Mouse (Mus musculus) myocyte (in vitro differentiated cells): Measurements from ENCODE around the gene Sbk2. TPM values are rescaled to one million over a fixed set of nuclear protein-coding genes. Genes with fewer than 3 reads are reported as not detected.
A peak's percentile ranks its signal among the peaks of the same experiment; 100 is the strongest.

Experiments used
- H3K27me3 ChIP-seq: one replicate; pipeline ENCODE4 v1.6.1; 2011; ENCODE audit not compliant: control insufficient read depth, insufficient read depth, insufficient read length
- H3K36me3 ChIP-seq: one replicate; pipeline ENCODE4 v1.6.1; 2011; ENCODE audit not compliant: control insufficient read depth, insufficient read depth
- H3K4me2 ChIP-seq: one replicate; pipeline ENCODE4 v1.6.1; 2011; ENCODE audit warnings: low read depth, control low read depth
- H3K4me3 ChIP-seq: one replicate; pipeline ENCODE4 v1.5.1; 2011; ENCODE audit warnings: mild to moderate bottlenecking, control low read depth, moderate library complexity
- H3K79me2 ChIP-seq: one replicate; pipeline ENCODE4 v1.6.1; 2011; ENCODE audit not compliant: control insufficient read depth, insufficient read depth
- H3ac ChIP-seq: one replicate; pipeline ENCODE4 v1.6.1; 2011; ENCODE audit not compliant: control insufficient read depth, insufficient read length
- CEBPB ChIP-seq: IDR thresholded peaks from 2 replicates; pipeline ENCODE4 v1.6.1; 2011; ENCODE audit warnings: mild to moderate bottlenecking, moderate library complexity; ENCODE audit not compliant: poor library complexity, insufficient read depth, severe bottlenecking
- E2F4 ChIP-seq: IDR thresholded peaks from one replicate; pipeline ENCODE4 v1.6.1; 2011; ENCODE audit warnings: mild to moderate bottlenecking, control low read depth, moderate library complexity; ENCODE audit not compliant: insufficient read depth
- MAX ChIP-seq: IDR thresholded peaks from one replicate; pipeline ENCODE4 v1.6.1; 2011; ENCODE audit warnings: low read depth, mild to moderate bottlenecking, control low read depth
- MYOD1 ChIP-seq, 3 experiments: IDR thresholded peaks; one replicate each; pipeline ENCODE4 v1.6.1; 2011; ENCODE audit warnings: control low read depth in 2 of 3, low read depth in 2 of 3, mild to moderate bottlenecking in 2 of 3, moderate library complexity in 1 of 3; ENCODE audit not compliant: insufficient read length in 2 of 3, control insufficient read depth in 1 of 3
- MYOG ChIP-seq, 3 experiments: IDR thresholded peaks; one replicate each; pipeline ENCODE4 v1.6.1; 2011; ENCODE audit warnings: control low read depth in 2 of 3, low read depth in 2 of 3, mild to moderate bottlenecking in 2 of 3; ENCODE audit not compliant: insufficient read length in 2 of 3, control insufficient read depth in 1 of 3, insufficient read depth in 1 of 3
- POLR2A ChIP-seq: IDR thresholded peaks from one replicate; pipeline ENCODE4 v1.6.1; 2011; ENCODE audit warnings: low read depth, mild to moderate bottlenecking, control low read depth, moderate library complexity; ENCODE audit not compliant: insufficient read length
- POLR2AphosphoS2 ChIP-seq: IDR thresholded peaks from one replicate; pipeline ENCODE4 v1.6.1; 2011; ENCODE audit warnings: low read depth, control low read depth; ENCODE audit not compliant: insufficient read length
- REST ChIP-seq: IDR thresholded peaks from one replicate; pipeline ENCODE4 v1.6.1; 2011; ENCODE audit warnings: mild to moderate bottlenecking, control low read depth, moderate library complexity; ENCODE audit not compliant: insufficient read depth, insufficient read length
- SRF ChIP-seq: IDR thresholded peaks from one replicate; pipeline ENCODE4 v1.6.1; 2011; ENCODE audit warnings: low read depth; ENCODE audit not compliant: control insufficient read depth, insufficient read length
- TCF12 ChIP-seq: IDR thresholded peaks from one replicate; pipeline ENCODE4 v1.6.1; 2011; ENCODE audit warnings: mild to moderate bottlenecking, control low read depth; ENCODE audit not compliant: poor library complexity, insufficient read depth, severe bottlenecking
- TCF3 ChIP-seq: IDR thresholded peaks from one replicate; pipeline ENCODE4 v1.6.1; 2011; ENCODE audit warnings: low read depth, control low read depth; ENCODE audit not compliant: insufficient read length
- USF1 ChIP-seq: IDR thresholded peaks from one replicate; pipeline ENCODE4 v1.6.1; 2011; ENCODE audit warnings: low read depth, mild to moderate bottlenecking, control low read depth, moderate library complexity
- polyA plus RNA-seq: library from polyadenylated mRNA; unstranded; fragments of >200 nt; fragmentation: generic; extraction: Trizol; gene quantifications from one replicate; pipeline ENCODE4 v1.2.1, GENCODE M21; 2012; ENCODE audit warnings: missing spikeins

Gene Sbk2
- polyA plus RNA-seq, 1 experiment, result 7.1 TPM

GRCm38 (mm10) chr7:4933103-4933502 is 31.1 kb downstream of the Sbk2 start:
- Histone ChIP-seq H3K27me3 (no peaks in the 10 kb centered on the region), H3K4me3 (no peak overlapping the region), H3K79me2 (no peaks in the 10 kb centered on the region), H3K4me2 (no peak overlapping the region), H3ac (no peak overlapping the region), H3K36me3 (no peaks in the 10 kb centered on the region)
- no peak for TF ChIP-seq E2F4
- TF ChIP-seq SRF, result no peak
- TF ChIP-seq REST, result no peak
- no peak for TF ChIP-seq CEBPB
- TF ChIP-seq POLR2AphosphoS2, result no peak
- TF ChIP-seq MYOD1 (IDR thresholded peaks at IDR 0.05; ENCODE audit: control insufficient read depth in 1 of 3, insufficient read length in 2 of 3, low read depth in 2 of 3), result no peak
- no peak for TF ChIP-seq MYOG (IDR thresholded peaks at IDR 0.05; ENCODE audit: control insufficient read depth in 1 of 3, insufficient read depth in 1 of 3, insufficient read length in 2 of 3, low read depth in 2 of 3)
- TF ChIP-seq TCF3, result no peak
- TF ChIP-seq TCF12, result no peak
- no peak for TF ChIP-seq USF1
- no peak for TF ChIP-seq POLR2A

DNA sequence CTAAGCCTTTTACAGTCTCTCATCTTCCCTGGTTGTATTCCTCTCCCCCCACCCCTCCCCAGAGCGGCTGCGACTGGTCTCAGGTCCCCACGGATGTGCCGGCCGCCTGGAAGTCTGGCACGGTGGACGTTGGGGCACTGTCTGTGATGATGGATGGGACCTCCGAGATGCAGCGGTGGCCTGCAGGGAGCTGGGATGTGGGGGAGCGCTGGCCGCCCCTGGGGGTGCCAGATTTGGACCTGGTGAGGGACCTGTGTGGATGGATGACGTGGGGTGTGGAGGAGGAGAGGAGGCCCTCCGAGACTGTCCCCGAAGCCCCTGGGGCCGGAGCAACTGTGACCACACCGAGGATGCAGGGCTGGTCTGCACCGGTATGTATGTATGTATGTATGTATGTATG is 35.9 kb downstream of the Sbk2 start:
- no peaks in the 10 kb centered on the region for H3K79me2 ChIP-seq
- TF ChIP-seq MYOD1 (IDR thresholded peaks at IDR 0.05; ENCODE audit: control insufficient read depth in 1 of 3, insufficient read length in 2 of 3, low read depth in 2 of 3) (no peak), CEBPB (no peak), MYOG (IDR thresholded peaks at IDR 0.05; ENCODE audit: control insufficient read depth in 1 of 3, insufficient read depth in 1 of 3, insufficient read length in 2 of 3, low read depth in 2 of 3) (no peak), REST (no peak), MAX (no peak)
- no peaks in the 10 kb centered on the region for H3K36me3 ChIP-seq
- H3K27me3 ChIP-seq, result no peaks in the 10 kb centered on the region
- no peak overlapping the region for H3K4me3 ChIP-seq
- H3K4me2 ChIP-seq, result no peak overlapping the region
- H3ac ChIP-seq, result no peak overlapping the region

DNA sequence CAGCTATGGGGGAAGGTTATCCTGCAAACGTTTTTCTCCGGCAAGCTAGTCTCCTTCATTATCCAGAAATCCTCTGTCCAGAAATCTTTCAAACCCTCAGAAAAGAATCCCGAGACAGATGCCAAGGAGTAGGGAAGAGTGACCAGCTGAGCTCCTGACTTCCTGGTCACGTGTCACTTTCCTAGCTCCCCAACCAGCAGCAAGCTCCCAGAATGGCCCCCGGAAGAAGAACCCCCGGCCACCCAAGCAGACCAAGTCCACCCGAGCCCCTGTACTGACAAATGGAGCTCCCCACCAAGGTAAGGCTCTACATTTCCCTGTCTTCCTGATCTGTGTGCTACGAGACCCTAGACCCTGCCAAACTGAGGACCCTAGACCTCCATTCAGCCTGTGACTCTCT is 36.5 kb downstream of the Sbk2 start:
- no peak overlapping the region for H3K4me2 ChIP-seq
- H3K27me3 ChIP-seq, result no peaks in the 10 kb centered on the region
- no peak for TF ChIP-seq POLR2AphosphoS2
- no peak for TF ChIP-seq E2F4
- no peak for TF ChIP-seq TCF3
- no peak for TF ChIP-seq SRF
- TF ChIP-seq MAX, result no peak
- TF ChIP-seq MYOD1 (IDR thresholded peaks at IDR 0.05; ENCODE audit: control insufficient read depth in 1 of 3, insufficient read length in 2 of 3, low read depth in 2 of 3), result no peak
- TF ChIP-seq CEBPB, result no peak
- TF ChIP-seq USF1, result no peak
- H3ac ChIP-seq, result no peak overlapping the region
- H3K4me3 ChIP-seq, result no peak overlapping the region
- H3K79me2 ChIP-seq, result no peaks in the 10 kb centered on the region
- no peaks in the 10 kb centered on the region for H3K36me3 ChIP-seq

DNA sequence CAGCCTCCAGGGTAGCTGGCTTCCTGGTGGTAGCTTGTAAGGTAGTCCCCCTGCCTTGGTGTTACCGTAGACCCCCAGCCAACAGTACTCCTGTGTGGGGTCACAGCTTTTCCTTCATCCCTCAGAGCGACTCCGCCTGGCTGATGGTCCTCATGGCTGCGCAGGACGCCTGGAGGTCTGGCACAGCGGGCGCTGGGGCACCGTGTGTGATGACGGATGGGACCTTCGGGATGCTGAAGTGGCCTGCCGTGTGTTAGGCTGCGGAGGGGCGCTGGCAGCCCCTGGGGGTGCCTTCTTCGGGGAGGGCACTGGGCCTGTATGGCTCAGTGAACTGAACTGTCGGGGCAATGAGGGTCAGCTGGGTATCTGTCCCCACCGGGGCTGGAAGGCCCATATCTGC is 37.4 kb downstream of the Sbk2 start:
- Histone ChIP-seq H3K36me3 (no peaks in the 10 kb centered on the region), H3K79me2 (no peaks in the 10 kb centered on the region), H3K4me3 (no peak overlapping the region), H3ac (no peak overlapping the region), H3K27me3 (no peaks in the 10 kb centered on the region), H3K4me2 (no peak overlapping the region)
- no peak for TF ChIP-seq TCF12
- no peak for TF ChIP-seq E2F4
- no peak for TF ChIP-seq REST
- TF ChIP-seq USF1, result no peak
- TF ChIP-seq TCF3, result no peak
- no peak for TF ChIP-seq SRF
- TF ChIP-seq MYOG (IDR thresholded peaks at IDR 0.05; ENCODE audit: control insufficient read depth in 1 of 3, insufficient read depth in 1 of 3, insufficient read length in 2 of 3, low read depth in 2 of 3), result no peak
- no peak for TF ChIP-seq CEBPB
- no peak for TF ChIP-seq MAX
- no peak for TF ChIP-seq POLR2A
- no peak for TF ChIP-seq MYOD1 (IDR thresholded peaks at IDR 0.05; ENCODE audit: control insufficient read depth in 1 of 3, insufficient read length in 2 of 3, low read depth in 2 of 3)
- TF ChIP-seq POLR2AphosphoS2, result no peak

- peak within 1 kb of the TSS; percentile 84 for H3K4me2 ChIP-seq
- H3K79me2 ChIP-seq, result no peaks in the 10 kb centered on the region
- H3K36me3 ChIP-seq, result no peaks in the 10 kb centered on the region
- TF ChIP-seq TCF3, result no peak
- no peak for TF ChIP-seq REST
- TF ChIP-seq POLR2AphosphoS2, result peak; percentile 62
- no peak for TF ChIP-seq TCF12
- TF ChIP-seq MAX, result no peak
- TF ChIP-seq E2F4, result no peak
- peak in 2 of 3 experiments; percentile 73 to 79 for TF ChIP-seq MYOG (IDR thresholded peaks at IDR 0.05; ENCODE audit: control insufficient read depth in 1 of 3, insufficient read depth in 1 of 3, insufficient read length in 2 of 3, low read depth in 2 of 3)
- TF ChIP-seq MYOD1 (IDR thresholded peaks at IDR 0.05; ENCODE audit: control insufficient read depth in 1 of 3, insufficient read length in 2 of 3, low read depth in 2 of 3), result peak; percentile 29 to 77 (median 76)
- peak; percentile 57 for TF ChIP-seq POLR2A
- TF ChIP-seq SRF, result no peak
- TF ChIP-seq USF1, result peak; percentile 74
- no peak for TF ChIP-seq CEBPB
- H3ac ChIP-seq, result no peak within 1 kb of the TSS
- peak within 1 kb of the TSS; percentile 7 for H3K4me3 ChIP-seq
- H3K27me3 ChIP-seq, result no peaks in the 10 kb centered on the region
Observed at GRCm38 (mm10) chr7:4925441-4926381, 38.5 kb downstream of the Sbk2 start, which contains the start of gene Ssc5d. Gene Ssc5d (plus strand): TSS chr7:4925785.
